Mouse (Mus musculus): ENCODE data around the gene Vwf. TPM values are rescaled to one million over a fixed set of nuclear protein-coding genes. Genes with fewer than 3 reads are reported as not detected.

Vwf gene
- total RNA-seq, 2 experiments from 2014 or later: 12.5 to 17.6 TPM

- no peak for DNase-seq (ENCODE audit: low spot score in 2 of 2)
- intact Hi-C loops (cut with DNase I): no loop called here
Observed at GRCm38 (mm10) chr6:125687986-125688385, 141.4 kb downstream of the Vwf start.

GRCm38 (mm10) chr6:125690057-125690703, 143.6 kb downstream of the Vwf start, which contains the start of gene Ano2:
Gene Ano2 (plus strand): TSS chr6:125690419.
- peak in 1 of 2 experiments; percentile 6 for DNase-seq (ENCODE audit: low spot score in 2 of 2)
- intact Hi-C loops (cut with DNase I): no loop called here

- intact Hi-C loops (cut with DNase I): no loop called here
- no peak for DNase-seq (ENCODE audit: low spot score in 2 of 2)
Observed at GRCm38 (mm10) chr6:125701146-125701545, 154.6 kb downstream of the Vwf start.

GRCm38 (mm10) chr6:125711261-125711660, 164.7 kb downstream of the Vwf start:
- intact Hi-C loops (cut with DNase I): no loop called here
- peak; percentile 58 to 67 for DNase-seq (ENCODE audit: low spot score in 2 of 2)

- no peak for DNase-seq (ENCODE audit: low spot score in 2 of 2)
- intact Hi-C loops (cut with DNase I): no loop called here
Observed at GRCm38 (mm10) chr6:125726408-125726807, 179.8 kb downstream of the Vwf start.

- no peak for DNase-seq (ENCODE audit: low spot score in 2 of 2)
- intact Hi-C loops (cut with DNase I): no loop called here
Observed at GRCm38 (mm10) chr6:125727484-125727911, 180.9 kb downstream of the Vwf start.

- DNase-seq (ENCODE audit: low spot score in 2 of 2): no peak
- intact Hi-C loops (cut with DNase I): no loop called here
Observed at GRCm38 (mm10) chr6:125729471-125729870, 182.9 kb downstream of the Vwf start.

GRCm38 (mm10) chr6:125729986-125730535, 183.5 kb downstream of the Vwf start:
- intact Hi-C loops (cut with DNase I): no loop called here
- peak in 1 of 2 experiments; percentile 11 for DNase-seq (ENCODE audit: low spot score in 2 of 2)

Other genes starting within 250 kb of the Vwf start
- 1 to 10 TPM; 8.1 to 9.9 TPM for gene Ltbr, start 232.9 kb upstream of the Vwf start, total RNA-seq (2021)
- 1 to 10 TPM; 2.4 to 2.6 TPM for gene Scnn1a, start 226.1 kb upstream of the Vwf start, total RNA-seq (2021)
- gene Tnfrsf1a, start 197.4 kb upstream of the Vwf start, total RNA-seq (2021): 10 to 100 TPM; 11.5 to 12.7 TPM
- gene Plekhg6, start 166.0 kb upstream of the Vwf start, total RNA-seq (2021): under 1 TPM; 0.25 to 0.39 TPM
- 10 to 100 TPM; 48.6 to 56.9 TPM for gene Cd9, start 52.0 kb upstream of the Vwf start, total RNA-seq (2021)
- gene Ano2, start 143.6 kb downstream of the Vwf start, total RNA-seq (2021): 1 to 10 TPM; 3.5 to 3.7 TPM

Measured in left cerebral cortex, postnatal 25 days (tissue).